Mouse (Mus musculus) G1E (cell line): ENCODE data around the gene Fam135a.

Experiments used
- CTCF ChIP-seq: IDR thresholded peaks from 2 replicates; pipeline ENCODE4 v1.5.1; 2012; ENCODE audit warnings: low read depth, low read length, inconsistent platforms, mixed read lengths
- GATA1 ChIP-seq: IDR thresholded peaks from 2 replicates; pipeline ENCODE4 v1.6.1; 2012; ENCODE audit warnings: borderline replicate concordance, low read length, inconsistent platforms, mixed read lengths
- POLR2AphosphoS5 ChIP-seq: IDR thresholded peaks from 2 replicates; pipeline ENCODE4 v1.6.1; 2012; ENCODE audit warnings: low read depth, low read length, inconsistent platforms; ENCODE audit not compliant: insufficient replicate concordance
- TAL1 ChIP-seq: conservative IDR thresholded peaks from 2 replicates; pipeline ENCODE4 v1.6.1; 2012; ENCODE audit warnings: low read depth, low read length, inconsistent platforms, mixed read lengths

GRCm38 (mm10) chr1:24066706-24067105, 33.4 kb downstream of the Fam135a start:
- TF ChIP-seq CTCF (no peak), POLR2AphosphoS5 (no peak), TAL1 (no peak), GATA1 (no peak)
